Mouse (Mus musculus) ES-E14 (cell line): Measurements from ENCODE around the gene Arhgef28. TPM values are rescaled to one million over a fixed set of nuclear protein-coding genes. Genes with fewer than 3 reads are reported as not detected.

Experiments used
- DNase-seq: peaks from one replicate; pipeline ENCODE4 v3.0.0-alpha.2; 2013; ENCODE audit warnings: low read depth, low spot score
- H3K27ac ChIP-seq: 2 replicates; pipeline ENCODE4 v1.5.1; 2012; ENCODE audit warnings: low read depth, mild to moderate bottlenecking, low read length, moderate library complexity, mixed read lengths; ENCODE audit not compliant: poor library complexity, insufficient read depth, severe bottlenecking
- H3K36me3 ChIP-seq: 2 replicates; pipeline ENCODE4 v1.6.1; 2012; ENCODE audit warnings: mild to moderate bottlenecking, low read length, moderate library complexity, mixed read lengths; ENCODE audit not compliant: control insufficient read depth, poor library complexity, insufficient read depth, severe bottlenecking
- H3K4me1 ChIP-seq, 2 experiments: fragments of 150-350 bp in 1 of 2; sonication (generic) in 1 of 2; 2 replicates each; pipeline ENCODE4 v1.6.1; 2012; ENCODE audit warnings: low read length in 2 of 2, mild to moderate bottlenecking in 1 of 2, mixed read lengths in 1 of 2; ENCODE audit not compliant: control insufficient read depth in 2 of 2, insufficient read depth in 2 of 2, poor library complexity in 1 of 2
- H3K4me3 ChIP-seq, 2 experiments: fragments of 150-350 bp in 1 of 2; sonication (generic) in 1 of 2; 2 replicates each; pipeline ENCODE4 v1.5.1; 2012; ENCODE audit warnings: low read length in 2 of 2, low read depth in 1 of 2, mild to moderate bottlenecking in 1 of 2, mixed read lengths in 1 of 2; ENCODE audit not compliant: insufficient read depth in 1 of 2, poor library complexity in 1 of 2, severe bottlenecking in 1 of 2
- H3K9ac ChIP-seq: 2 replicates; pipeline ENCODE4 v1.6.1; 2012; ENCODE audit warnings: low read depth, mild to moderate bottlenecking, low read length, mixed read lengths; ENCODE audit not compliant: poor library complexity, insufficient read depth, severe bottlenecking
- H3K9me3 ChIP-seq: fragments of 150-350 bp; sonication (generic); 2 replicates; pipeline ENCODE4 v1.6.1; 2012; ENCODE audit warnings: low read depth, mild to moderate bottlenecking, low read length; ENCODE audit not compliant: control insufficient read depth, insufficient read depth
- CHD2 ChIP-seq: IDR thresholded peaks from 2 replicates; pipeline ENCODE4 v1.6.1; 2014; ENCODE audit warnings: mild to moderate bottlenecking, low read depth, low read length, inconsistent platforms
- HCFC1 ChIP-seq: IDR thresholded peaks from 2 replicates; pipeline ENCODE4 v1.6.1; 2012; ENCODE audit warnings: low read length, inconsistent platforms, borderline replicate concordance; ENCODE audit not compliant: insufficient read depth
- MAFK ChIP-seq: IDR thresholded peaks from 2 replicates; pipeline ENCODE4 v1.6.1; 2014; ENCODE audit warnings: mild to moderate bottlenecking, low read depth, low read length, inconsistent platforms; ENCODE audit not compliant: insufficient read depth
- ZC3H11A ChIP-seq: IDR thresholded peaks from 2 replicates; pipeline ENCODE4 v1.6.1; 2012; ENCODE audit warnings: low read depth, mild to moderate bottlenecking, inconsistent platforms, low read length, borderline replicate concordance
- ZNF384 ChIP-seq: IDR thresholded peaks from 2 replicates; pipeline ENCODE4 v1.6.1; 2012; ENCODE audit warnings: low read depth, low read length, inconsistent platforms
- in situ Hi-C, 2 experiments: fragments of 600-800 bp; cut with MboI; formaldehyde crosslinking; loops; one replicate each; pipeline ENCODE4 v1.15.1; 2025; ENCODE audit warnings: low sequenced_read_pairs in 2 of 2, inconsistent platforms in 1 of 2; ENCODE audit not compliant: unreplicated experiment in 2 of 2
- total RNA-seq: library from RNA; depleted of rRNA; stranded (reverse); fragments of 300-350 nt; gene quantifications from 2 replicates; pipeline ENCODE4 v1.2.3, GENCODE M21; 2012

Arhgef28 gene
- total RNA-seq, 1 experiment: 19.0 TPM

- peaks cover 0 to 4% of the 10 kb centered on the region in 2 experiments; a peak in 1 of 4 replicates for H3K4me1 ChIP-seq
- no peaks in the 10 kb centered on the region for H3K36me3 ChIP-seq
- no peak overlapping the region for H3K4me3 ChIP-seq
- in situ Hi-C loops: no loop called here
- H3K9ac ChIP-seq: no peak overlapping the region
- TF ChIP-seq ZC3H11A (no peak), HCFC1 (no peak), ZNF384 (no peak), MAFK (no peak), CHD2 (no peak)
- no peak for DNase-seq
- H3K27ac ChIP-seq: no peak overlapping the region
- no peaks in the 10 kb centered on the region for H3K9me3 ChIP-seq
Observed at GRCm38 (mm10) chr13:98145310-98145709, 60.9 kb downstream of the Arhgef28 start.

- no peaks in the 10 kb centered on the region for H3K36me3 ChIP-seq
- DNase-seq: no peak
- TF ChIP-seq HCFC1 (no peak), MAFK (no peak), ZNF384 (no peak), ZC3H11A (no peak), CHD2 (no peak)
- H3K9me3 ChIP-seq: no peaks in the 10 kb centered on the region
- no peak overlapping the region for H3K27ac ChIP-seq
- peaks cover 0 to 4% of the 10 kb centered on the region in 2 experiments; a peak in 1 of 4 replicates for H3K4me1 ChIP-seq
- H3K9ac ChIP-seq: no peak overlapping the region
- no peak overlapping the region for H3K4me3 ChIP-seq
- in situ Hi-C loops: no loop called here
Observed at GRCm38 (mm10) chr13:98143000-98143399, 63.2 kb downstream of the Arhgef28 start.

- Histone ChIP-seq H3K4me3 (no peak overlapping the region), H3K9me3 (no peaks in the 10 kb centered on the region), H3K4me1 (peaks cover 1 to 10% of the 10 kb centered on the region in 2 experiments; a peak in 1 of 4 replicates), H3K9ac (no peak overlapping the region), H3K36me3 (no peaks in the 10 kb centered on the region), H3K27ac (0 out of 2 replicates have a peak overlapping the region, but pooled peaks have one; percentile 5)
- DNase-seq: no peak
- TF ChIP-seq HCFC1 (no peak), MAFK (no peak), ZC3H11A (no peak)
- in situ Hi-C loops: no loop called here
Observed at GRCm38 (mm10) chr13:98140626-98141025, 65.6 kb downstream of the Arhgef28 start.

- peaks cover 1 to 8% of the 10 kb centered on the region in 2 experiments; a peak in 1 of 4 replicates for H3K4me1 ChIP-seq
- H3K27ac ChIP-seq: no peak overlapping the region
Observed at GRCm38 (mm10) chr13:98138786-98139185, 67.5 kb downstream of the Arhgef28 start.

More at GRCm38 (mm10) chr13:98138786-98139185, 67.5 kb downstream of the Arhgef28 start:
- in situ Hi-C loops: no loop called here
- H3K4me3 ChIP-seq: no peak overlapping the region
- no peak for TF ChIP-seq ZNF384
- TF ChIP-seq ZC3H11A: no peak
- TF ChIP-seq MAFK: no peak
- TF ChIP-seq HCFC1: no peak
- TF ChIP-seq CHD2: no peak
- no peaks in the 10 kb centered on the region for H3K9me3 ChIP-seq
- H3K9ac ChIP-seq: no peak overlapping the region
- DNase-seq: no peak
- H3K36me3 ChIP-seq: no peaks in the 10 kb centered on the region
